Mouse (Mus musculus): ENCODE measurements at regions not wholly inside any gene's neighbourhood (a gene's known extent, or its start where the extent isn't known, plus 50 kb on each side); places are given as distances from the start of the nearest gene placed in this dataset.

- WGBS, result 26% methylated on average over 2 of the region's 2 CpGs
- peak overlapping the region; percentile 77 for H3K4me2 ChIP-seq (ENCODE audit: low read depth, low read length)
- peaks cover 8% of the 10 kb centered on the region for H3K9me3 ChIP-seq (replicated peaks; ENCODE audit: control insufficient read depth, low read length)
- H3K27ac ChIP-seq (ENCODE audit: low read length), result no peak overlapping the region
- peaks cover 6% of the 10 kb centered on the region; the same call in 1 of the 2 replicates for H3K4me1 ChIP-seq (ENCODE audit: control insufficient read depth, insufficient read depth, low read length)
- peak overlapping the region; percentile 48 for H3K4me3 ChIP-seq (ENCODE audit: low read length)
- no peaks in the 10 kb centered on the region for H3K36me3 ChIP-seq (ENCODE audit: control insufficient read depth, insufficient read depth)
- H3K9ac ChIP-seq (ENCODE audit: low read length), result peak overlapping the region; percentile 70; the same call in 1 of the 2 replicates
- no peak for ATAC-seq (replicated peaks; ENCODE audit: extremely low read depth, insufficient read depth, low FRiP score)
- H3K27me3 ChIP-seq (ENCODE audit: control insufficient read depth, insufficient read depth, low read length), result no peaks in the 10 kb centered on the region; the same call in 1 of the 2 replicates
Observed at GRCm38 (mm10) chr4:45590836-45591235, 58.6 kb upstream of the Shb start.

GRCm38 (mm10) chr4:45588322-45588721, 56.1 kb upstream of the Shb start:
- H3K4me1 ChIP-seq (ENCODE audit: control insufficient read depth, insufficient read depth, low read length), result peaks cover 6% of the 10 kb centered on the region; the same call in 1 of the 2 replicates
- ATAC-seq (replicated peaks; ENCODE audit: extremely low read depth, insufficient read depth, low FRiP score), result no peak
- H3K4me3 ChIP-seq (ENCODE audit: low read length), result no peak overlapping the region
- H3K36me3 ChIP-seq (ENCODE audit: control insufficient read depth, insufficient read depth), result no peaks in the 10 kb centered on the region
- no peak overlapping the region for H3K9ac ChIP-seq (ENCODE audit: low read length)
- 35% methylated on average over 3 of the region's 3 CpGs for WGBS
- peaks cover 4% of the 10 kb centered on the region; the same call in 1 of the 2 replicates for H3K27me3 ChIP-seq (ENCODE audit: control insufficient read depth, insufficient read depth, low read length)
- 0 out of 2 replicates have a peak, but pooled peaks cover 4% of the 10 kb centered on the region for H3K9me3 ChIP-seq (replicated peaks; ENCODE audit: control insufficient read depth, low read length)
- H3K4me2 ChIP-seq (ENCODE audit: low read depth, low read length), result no peak overlapping the region
- H3K27ac ChIP-seq (ENCODE audit: low read length), result no peak overlapping the region

GRCm38 (mm10) chr4:45587202-45587601, 54.9 kb upstream of the Shb start:
- H3K4me1 ChIP-seq (ENCODE audit: control insufficient read depth, insufficient read depth, low read length), result peaks cover 10% of the 10 kb centered on the region; the same call in 1 of the 2 replicates
- no peak overlapping the region for H3K4me3 ChIP-seq (ENCODE audit: low read length)
- 0 out of 2 replicates have a peak, but pooled peaks cover 4% of the 10 kb centered on the region for H3K9me3 ChIP-seq (replicated peaks; ENCODE audit: control insufficient read depth, low read length)
- no peak overlapping the region for H3K9ac ChIP-seq (ENCODE audit: low read length)
- no peak overlapping the region for H3K4me2 ChIP-seq (ENCODE audit: low read depth, low read length)
- H3K27ac ChIP-seq (ENCODE audit: low read length), result no peak overlapping the region
- peaks cover 4% of the 10 kb centered on the region; the same call in 1 of the 2 replicates for H3K27me3 ChIP-seq (ENCODE audit: control insufficient read depth, insufficient read depth, low read length)
- no peak for ATAC-seq (replicated peaks; ENCODE audit: extremely low read depth, insufficient read depth, low FRiP score)
- WGBS, result 74% methylated on average over 2 of the region's 2 CpGs
- H3K36me3 ChIP-seq (ENCODE audit: control insufficient read depth, insufficient read depth), result no peaks in the 10 kb centered on the region

GRCm38 (mm10) chr4:45586310-45586709, 54.0 kb upstream of the Shb start:
- no peak for ATAC-seq (replicated peaks; ENCODE audit: extremely low read depth, insufficient read depth, low FRiP score)
- peaks cover 4% of the 10 kb centered on the region; the same call in 1 of the 2 replicates for H3K27me3 ChIP-seq (ENCODE audit: control insufficient read depth, insufficient read depth, low read length)
- H3K4me2 ChIP-seq (ENCODE audit: low read depth, low read length), result no peak overlapping the region
- H3K36me3 ChIP-seq (ENCODE audit: control insufficient read depth, insufficient read depth), result no peaks in the 10 kb centered on the region
- no peak overlapping the region for H3K9ac ChIP-seq (ENCODE audit: low read length)
- 38% methylated on average over 2 of the region's 2 CpGs for WGBS
- H3K9me3 ChIP-seq (replicated peaks; ENCODE audit: control insufficient read depth, low read length), result 0 out of 2 replicates have a peak, but pooled peaks cover 4% of the 10 kb centered on the region
- peaks cover 8% of the 10 kb centered on the region; the same call in 1 of the 2 replicates for H3K4me1 ChIP-seq (ENCODE audit: control insufficient read depth, insufficient read depth, low read length)
- no peak overlapping the region for H3K4me3 ChIP-seq (ENCODE audit: low read length)
- no peak overlapping the region for H3K27ac ChIP-seq (ENCODE audit: low read length)

GRCm38 (mm10) chr4:45585188-45585820, 53.0 kb upstream of the Shb start:
- 49% methylated on average over 8 of the region's 8 CpGs for whole genome bisulfite sequencing
- no peak overlapping the region for H3K4me3 ChIP-seq (ENCODE audit: low read length)
- ATAC-seq (replicated peaks; ENCODE audit: extremely low read depth, insufficient read depth, low FRiP score), result no peak
- H3K4me1 ChIP-seq (ENCODE audit: control insufficient read depth, insufficient read depth, low read length), result peaks cover 8% of the 10 kb centered on the region; the same call in 1 of the 2 replicates
- H3K4me2 ChIP-seq (ENCODE audit: low read depth, low read length), result no peak overlapping the region
- H3K9me3 ChIP-seq (replicated peaks; ENCODE audit: control insufficient read depth, low read length), result 0 out of 2 replicates have a peak, but pooled peaks cover 4% of the 10 kb centered on the region
- no peak overlapping the region for H3K27ac ChIP-seq (ENCODE audit: low read length)
- no peaks in the 10 kb centered on the region for H3K36me3 ChIP-seq (ENCODE audit: control insufficient read depth, insufficient read depth)
- H3K27me3 ChIP-seq (ENCODE audit: control insufficient read depth, insufficient read depth, low read length), result peaks cover 4% of the 10 kb centered on the region; the same call in 1 of the 2 replicates
- no peak overlapping the region for H3K9ac ChIP-seq (ENCODE audit: low read length)

GRCm38 (mm10) chr4:45583966-45584365, 51.7 kb upstream of the Shb start:
- WGBS, result 55% methylated on average over 4 of the region's 4 CpGs
- no peaks in the 10 kb centered on the region for H3K36me3 ChIP-seq (ENCODE audit: control insufficient read depth, insufficient read depth)

GRCm38 (mm10) chr4:45582496-45582895, 50.2 kb upstream of the Shb start:
- H3K4me1 ChIP-seq (ENCODE audit: control insufficient read depth, insufficient read depth, low read length), result peaks cover 8% of the 10 kb centered on the region; the same call in 1 of the 2 replicates
- ATAC-seq (replicated peaks; ENCODE audit: extremely low read depth, insufficient read depth, low FRiP score), result 0 out of 2 replicates have a peak, but pooled peaks have one; percentile 45
- no peak overlapping the region for H3K4me2 ChIP-seq (ENCODE audit: low read depth, low read length)
- no peaks in the 10 kb centered on the region for H3K36me3 ChIP-seq (ENCODE audit: control insufficient read depth, insufficient read depth)
- H3K27ac ChIP-seq (ENCODE audit: low read length), result no peak overlapping the region
- H3K9me3 ChIP-seq (replicated peaks; ENCODE audit: control insufficient read depth, low read length), result 0 out of 2 replicates have a peak, but pooled peaks cover 3% of the 10 kb centered on the region
- H3K4me3 ChIP-seq (ENCODE audit: low read length), result no peak overlapping the region
- 39% methylated on average over 5 of the region's 5 CpGs for WGBS
- H3K27me3 ChIP-seq (ENCODE audit: control insufficient read depth, insufficient read depth, low read length), result 0 out of 2 replicates have a peak, but pooled peaks cover 4% of the 10 kb centered on the region
- H3K9ac ChIP-seq (ENCODE audit: low read length), result no peak overlapping the region

More at GRCm38 (mm10) chr4:45583966-45584365, 51.7 kb upstream of the Shb start:
- 0 out of 2 replicates have a peak, but pooled peaks cover 4% of the 10 kb centered on the region for H3K9me3 ChIP-seq (replicated peaks; ENCODE audit: control insufficient read depth, low read length)
- no peak overlapping the region for H3K4me2 ChIP-seq (ENCODE audit: low read depth, low read length)
- 0 out of 2 replicates have a peak, but pooled peaks cover 4% of the 10 kb centered on the region for H3K27me3 ChIP-seq (ENCODE audit: control insufficient read depth, insufficient read depth, low read length)
- H3K27ac ChIP-seq (ENCODE audit: low read length), result no peak overlapping the region
- peaks cover 8% of the 10 kb centered on the region; the same call in 1 of the 2 replicates for H3K4me1 ChIP-seq (ENCODE audit: control insufficient read depth, insufficient read depth, low read length)
- H3K9ac ChIP-seq (ENCODE audit: low read length), result no peak overlapping the region
- ATAC-seq (replicated peaks; ENCODE audit: extremely low read depth, insufficient read depth, low FRiP score), result no peak
- no peak overlapping the region for H3K4me3 ChIP-seq (ENCODE audit: low read length)

All from heart, embryonic 16.5 days (tissue).